Mouse (Mus musculus): Measurements from ENCODE around the gene Lrrc8c. TPM values are rescaled to one million over a fixed set of nuclear protein-coding genes. Genes with fewer than 3 reads are reported as not detected.

Lrrc8c gene
- total RNA-seq, 1 experiment from 2014 or later = 15.8 TPM

- ATAC-seq (ENCODE audit: extremely low read depth, insufficient number of reproducible peaks, low FRiP score, poor library complexity, severe bottlenecking) = no peak
These were observed 66.7 kb downstream of the Lrrc8c start for GRCm38 (mm10) chr5:105585929-105586328.

- ATAC-seq (ENCODE audit: extremely low read depth, insufficient number of reproducible peaks, low FRiP score, poor library complexity, severe bottlenecking) = 0 out of 2 replicates have a peak, but pooled peaks have one; percentile 21
These were observed 67.5 kb downstream of the Lrrc8c start for GRCm38 (mm10) chr5:105586655-105587054.

DNA sequence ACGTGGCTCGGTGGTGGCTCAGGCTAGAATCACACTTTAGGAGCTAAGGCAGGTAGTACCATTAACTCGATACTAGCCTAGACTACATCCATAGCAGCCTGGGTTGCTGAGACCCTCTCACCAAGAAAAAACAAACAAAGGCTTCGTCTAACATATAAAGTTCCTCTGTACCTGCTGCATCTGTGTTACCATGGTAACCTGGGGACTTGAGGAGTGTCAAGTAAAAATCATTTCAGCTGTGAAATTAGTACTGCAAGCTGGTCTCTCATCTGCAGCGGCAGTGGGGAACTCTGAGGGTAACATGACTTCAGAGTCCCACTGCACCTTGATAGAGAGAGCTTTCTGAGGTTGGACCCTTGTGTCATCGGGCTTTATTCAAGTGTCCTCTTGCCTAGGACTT is 68.3 kb downstream of the Lrrc8c start:
- no peak for ATAC-seq (ENCODE audit: extremely low read depth, insufficient number of reproducible peaks, low FRiP score, poor library complexity, severe bottlenecking)

DNA sequence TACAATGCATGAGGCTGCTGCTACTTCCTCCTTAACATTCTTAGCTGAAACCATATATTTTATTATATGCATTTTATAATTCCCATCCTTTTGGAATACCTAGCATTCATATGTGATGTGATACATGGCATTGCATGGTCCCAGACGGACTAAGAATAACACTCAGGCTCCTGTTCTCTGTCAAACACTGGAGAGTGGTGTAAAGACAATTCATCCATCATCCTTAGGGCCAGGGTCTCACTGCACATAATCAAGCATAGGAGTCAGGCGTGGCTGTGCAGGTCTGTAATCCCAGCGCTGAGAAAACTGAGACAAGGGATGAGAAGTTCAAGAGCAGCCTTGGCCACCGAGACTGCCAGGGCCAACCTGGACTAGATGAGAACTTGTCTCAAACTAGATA is 69.5 kb downstream of the Lrrc8c start:
- no peak for ATAC-seq (ENCODE audit: extremely low read depth, insufficient number of reproducible peaks, low FRiP score, poor library complexity, severe bottlenecking)

GRCm38 (mm10) chr5:105589119-105589518 is 69.9 kb downstream of the Lrrc8c start:
- ATAC-seq (ENCODE audit: extremely low read depth, insufficient number of reproducible peaks, low FRiP score, poor library complexity, severe bottlenecking) = peak; percentile 20; the same call in 1 of the 2 replicates

GRCm38 (mm10) chr5:105592396-105592795 is 73.2 kb downstream of the Lrrc8c start:
- ATAC-seq (ENCODE audit: extremely low read depth, insufficient number of reproducible peaks, low FRiP score, poor library complexity, severe bottlenecking) = no peak

- ATAC-seq (ENCODE audit: extremely low read depth, insufficient number of reproducible peaks, low FRiP score, poor library complexity, severe bottlenecking) = no peak
These were observed 74.4 kb downstream of the Lrrc8c start for GRCm38 (mm10) chr5:105593630-105594029.

- peak; percentile 47; the same call in 1 of the 2 replicates for ATAC-seq (ENCODE audit: extremely low read depth, insufficient number of reproducible peaks, low FRiP score, poor library complexity, severe bottlenecking)
These were observed 79.7 kb downstream of the Lrrc8c start for GRCm38 (mm10) chr5:105598866-105599265.

DNA sequence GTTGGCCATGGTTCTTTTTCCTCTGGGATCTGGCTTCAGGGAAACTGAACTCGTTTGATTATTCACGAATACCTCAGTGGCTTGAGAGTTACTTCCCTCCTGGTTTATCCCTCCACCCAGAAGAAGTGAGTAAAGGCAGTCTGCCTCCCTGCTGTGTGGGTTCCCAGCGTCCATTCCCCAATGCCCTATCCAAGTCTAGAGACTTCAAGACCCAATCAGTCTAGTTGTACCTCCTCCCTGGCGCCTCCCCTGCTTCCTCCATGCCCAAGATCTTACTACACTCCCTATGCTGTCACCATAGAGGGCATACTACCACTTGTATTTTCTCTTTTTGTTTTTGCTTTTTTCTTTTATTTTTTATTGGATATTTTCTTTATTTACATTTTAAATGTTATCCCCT is 80.1 kb downstream of the Lrrc8c start:
- no peak for ATAC-seq (ENCODE audit: extremely low read depth, insufficient number of reproducible peaks, low FRiP score, poor library complexity, severe bottlenecking)

GRCm38 (mm10) chr5:105600998-105601397 is 81.8 kb downstream of the Lrrc8c start:
- ATAC-seq (ENCODE audit: extremely low read depth, insufficient number of reproducible peaks, low FRiP score, poor library complexity, severe bottlenecking) = no peak

GRCm38 (mm10) chr5:105602585-105602984 is 83.4 kb downstream of the Lrrc8c start:
- no peak for ATAC-seq (ENCODE audit: extremely low read depth, insufficient number of reproducible peaks, low FRiP score, poor library complexity, severe bottlenecking)

DNA sequence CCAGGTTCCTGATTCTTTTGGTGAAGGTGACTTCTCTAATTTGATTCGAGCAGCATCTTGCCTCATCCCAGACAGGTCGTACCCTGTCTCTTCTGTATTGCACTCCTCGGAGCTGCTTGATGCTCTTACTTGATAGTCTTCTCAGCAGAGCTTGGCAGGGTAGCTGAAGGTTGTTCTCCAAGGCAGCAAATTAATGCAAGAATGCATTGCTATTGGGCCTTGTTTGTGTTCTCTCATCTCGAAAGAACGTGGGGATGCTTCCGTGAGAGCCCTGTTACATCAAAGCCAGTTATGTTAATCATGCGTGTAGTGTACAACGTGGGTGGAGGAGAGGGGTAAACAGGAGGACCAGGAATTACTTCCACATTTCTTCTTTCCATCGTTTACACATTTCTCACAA is 86.5 kb downstream of the Lrrc8c start:
- no peak for ATAC-seq (ENCODE audit: extremely low read depth, insufficient number of reproducible peaks, low FRiP score, poor library complexity, severe bottlenecking)

GRCm38 (mm10) chr5:105609683-105610082 is 90.5 kb downstream of the Lrrc8c start:
- ATAC-seq (ENCODE audit: extremely low read depth, insufficient number of reproducible peaks, low FRiP score, poor library complexity, severe bottlenecking) = no peak

GRCm38 (mm10) chr5:105613002-105613401 is 93.8 kb downstream of the Lrrc8c start:
- no peak for ATAC-seq (ENCODE audit: extremely low read depth, insufficient number of reproducible peaks, low FRiP score, poor library complexity, severe bottlenecking)

DNA sequence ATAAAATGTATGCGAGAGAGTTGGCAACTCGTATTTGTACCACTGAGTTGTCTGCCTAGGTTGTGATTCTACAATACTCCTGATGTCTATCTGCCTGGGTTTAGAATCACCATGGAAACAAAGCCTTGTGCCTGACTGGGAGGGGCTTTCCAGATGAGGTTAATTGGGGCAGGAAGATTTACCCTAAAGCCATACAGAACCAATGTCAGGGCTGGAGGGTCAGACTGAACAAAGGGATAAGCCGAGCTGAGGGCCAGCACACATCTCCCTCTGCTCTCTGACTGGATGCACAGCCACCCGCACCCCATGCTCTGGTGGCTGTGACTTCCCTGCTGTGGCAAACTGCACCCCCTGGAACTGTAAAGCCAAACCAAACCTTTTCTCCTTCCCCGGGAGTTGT is 94.8 kb downstream of the Lrrc8c start:
- no peak for ATAC-seq (ENCODE audit: extremely low read depth, insufficient number of reproducible peaks, low FRiP score, poor library complexity, severe bottlenecking)

DNA sequence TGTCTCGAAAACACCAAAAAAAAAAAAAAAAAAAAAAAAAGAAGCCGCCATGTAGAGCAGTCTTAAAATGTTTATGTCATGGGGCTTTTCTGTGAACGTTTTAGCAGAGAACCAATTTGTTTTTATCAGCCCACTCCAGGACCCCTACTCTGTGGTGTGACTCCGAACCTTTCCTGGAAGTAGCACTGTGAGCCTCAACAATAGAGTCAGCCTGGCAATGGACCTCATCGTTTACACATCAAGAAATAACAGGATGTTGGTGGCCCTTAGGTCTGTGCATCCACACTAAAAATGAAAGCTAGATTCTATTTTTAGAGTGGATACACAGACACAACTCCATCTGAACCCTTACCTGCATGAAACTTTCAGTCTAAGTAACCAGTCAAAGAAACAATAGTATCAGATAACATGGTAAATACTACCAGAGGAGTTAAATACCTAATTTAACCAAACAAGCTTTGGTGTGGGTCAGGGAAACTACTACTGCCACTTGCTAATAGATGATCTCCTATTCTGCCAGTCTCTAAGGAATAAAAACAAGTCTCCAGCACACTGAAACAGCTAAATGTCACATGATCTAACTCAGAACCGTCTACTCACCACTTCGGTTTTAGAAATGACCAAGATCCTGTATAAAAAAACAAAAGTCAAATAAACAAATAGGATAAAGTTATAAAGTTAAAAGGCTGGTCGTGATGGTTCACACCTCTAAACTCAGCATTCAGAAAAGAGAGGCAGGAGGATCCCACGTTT is 95.7 kb downstream of the Lrrc8c start:
- no peak for ATAC-seq (ENCODE audit: extremely low read depth, insufficient number of reproducible peaks, low FRiP score, poor library complexity, severe bottlenecking)

DNA sequence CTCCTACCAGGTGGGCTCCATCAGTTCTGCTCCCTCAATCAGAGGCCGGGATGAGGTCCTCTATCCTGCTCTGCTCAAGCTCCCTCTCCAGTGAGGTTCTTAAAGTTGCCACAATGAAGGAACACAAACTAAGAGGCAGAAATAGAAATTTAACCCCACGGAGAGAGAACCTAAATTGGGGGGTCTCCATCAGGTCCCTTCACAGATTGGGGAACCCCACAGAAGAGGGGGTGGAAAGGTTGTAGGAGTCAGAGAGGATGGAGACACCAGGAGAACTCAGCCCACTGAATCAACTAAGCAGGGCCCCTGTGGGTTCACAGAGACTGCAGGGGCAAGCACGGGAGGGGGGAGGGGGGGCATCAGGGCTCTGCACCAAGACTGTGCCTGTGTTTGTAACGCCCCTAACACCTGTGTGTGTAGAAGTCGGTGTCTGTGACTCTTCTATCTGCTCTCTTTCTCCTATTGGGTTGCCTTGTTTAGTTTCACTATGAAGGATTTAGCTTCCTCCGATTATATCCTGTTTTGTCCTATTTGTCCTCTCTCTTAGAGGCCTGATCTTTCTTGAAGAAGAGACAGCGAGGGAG is 96.8 kb downstream of the Lrrc8c start:
- ATAC-seq (ENCODE audit: extremely low read depth, insufficient number of reproducible peaks, low FRiP score, poor library complexity, severe bottlenecking) = 0 out of 2 replicates have a peak, but pooled peaks have one; percentile 15

DNA sequence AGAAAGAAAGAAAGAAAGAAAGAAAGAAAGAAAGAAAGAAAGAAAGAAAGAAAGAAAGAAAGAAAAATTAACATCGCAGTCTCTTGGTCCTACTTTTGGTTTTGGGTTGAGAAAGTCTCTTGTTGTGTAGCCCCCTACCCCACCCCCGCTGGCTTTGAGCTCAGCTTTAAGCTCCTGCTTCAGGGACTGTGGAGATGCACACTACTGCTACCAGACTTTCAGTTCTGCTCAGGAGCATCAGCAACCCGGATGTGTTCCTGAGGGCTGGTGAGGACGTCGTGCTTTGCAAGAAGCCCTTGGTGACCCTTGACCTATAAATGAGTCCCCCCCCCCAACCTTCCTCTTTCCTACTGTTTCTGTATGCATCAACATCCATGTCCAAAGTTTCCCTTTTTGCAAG is 97.3 kb downstream of the Lrrc8c start:
- ATAC-seq (ENCODE audit: extremely low read depth, insufficient number of reproducible peaks, low FRiP score, poor library complexity, severe bottlenecking) = no peak

DNA sequence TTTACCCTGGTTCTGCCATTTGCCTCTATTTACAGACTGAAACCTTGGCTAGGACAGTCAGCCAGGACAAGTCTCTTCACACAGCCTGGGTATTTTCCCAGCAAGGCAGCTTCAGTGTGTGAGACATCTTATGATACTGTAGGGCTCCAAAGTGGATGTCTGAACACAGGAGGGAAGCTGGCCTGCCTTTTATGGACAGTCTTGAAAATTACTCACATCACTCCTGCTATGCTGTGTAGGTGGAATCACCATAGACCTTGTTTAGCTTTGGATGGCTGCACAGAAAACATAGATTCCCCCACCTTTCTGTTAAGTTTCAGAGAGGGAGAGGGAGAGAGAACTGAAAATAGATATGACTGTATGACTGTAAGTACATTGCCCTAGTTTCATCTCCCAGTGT is 99.3 kb downstream of the Lrrc8c start:
- no peak for ATAC-seq (ENCODE audit: extremely low read depth, insufficient number of reproducible peaks, low FRiP score, poor library complexity, severe bottlenecking)

DNA sequence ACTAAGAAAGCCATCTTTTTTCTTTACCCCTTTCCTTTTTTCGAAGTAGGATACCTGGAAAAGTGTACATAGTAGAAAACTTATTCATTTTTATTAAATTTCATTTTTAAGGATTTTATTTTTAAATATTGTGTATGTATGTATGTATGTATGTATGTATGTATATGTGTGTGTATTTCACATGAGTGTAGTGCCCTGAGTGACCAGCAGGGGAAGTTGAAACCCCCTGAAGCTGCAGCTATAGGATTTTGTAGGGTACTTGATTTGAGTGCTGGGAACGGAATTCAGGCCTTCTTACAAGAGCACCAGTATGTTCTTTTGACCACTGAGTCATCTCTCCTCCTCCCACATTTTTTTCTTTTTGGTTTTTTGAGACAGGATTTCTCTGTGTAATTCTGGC is 100.5 kb downstream of the Lrrc8c start:
- no peak for ATAC-seq (ENCODE audit: extremely low read depth, insufficient number of reproducible peaks, low FRiP score, poor library complexity, severe bottlenecking)
